Mouse (Mus musculus): ENCODE data around the gene Trim2. TPM values are rescaled to one million over a fixed set of nuclear protein-coding genes. Genes with fewer than 3 reads are reported as not detected.

The Trim2 gene
- total RNA-seq, 2 experiments from 2014 or later, result 267 to 271 TPM

GRCm38 (mm10) chr3:84258518-84259031, 48.1 kb downstream of the Trim2 start:
- no peak for DNase-seq (ENCODE audit: low spot score in 2 of 2)

GRCm38 (mm10) chr3:84257989-84258517, 48.6 kb downstream of the Trim2 start:
- no peak for DNase-seq (ENCODE audit: low spot score in 2 of 2)

DNA sequence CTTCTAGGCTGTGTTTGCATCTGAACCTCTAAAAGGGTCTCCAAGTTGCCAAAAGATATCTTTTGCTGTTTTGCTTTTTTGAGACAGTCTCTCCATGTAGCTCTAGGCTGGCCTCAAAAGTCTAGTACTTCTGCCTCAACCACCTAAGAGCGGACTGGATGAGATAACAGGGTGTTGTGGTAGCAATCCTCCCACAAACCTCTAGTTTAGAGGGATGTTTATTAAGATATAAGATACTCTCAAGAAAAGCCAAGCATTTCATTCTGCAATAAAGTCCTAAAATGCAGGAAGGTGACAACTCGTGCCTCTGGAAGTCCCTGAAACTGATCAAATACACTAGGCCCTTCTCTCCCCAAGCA, 52.2 kb downstream of the Trim2 start:
- DNase-seq (ENCODE audit: low spot score in 2 of 2), result no peak

- no peak for DNase-seq (ENCODE audit: low spot score in 2 of 2)
Measured at GRCm38 (mm10) chr3:84253655-84254519, 52.8 kb downstream of the Trim2 start.

DNA sequence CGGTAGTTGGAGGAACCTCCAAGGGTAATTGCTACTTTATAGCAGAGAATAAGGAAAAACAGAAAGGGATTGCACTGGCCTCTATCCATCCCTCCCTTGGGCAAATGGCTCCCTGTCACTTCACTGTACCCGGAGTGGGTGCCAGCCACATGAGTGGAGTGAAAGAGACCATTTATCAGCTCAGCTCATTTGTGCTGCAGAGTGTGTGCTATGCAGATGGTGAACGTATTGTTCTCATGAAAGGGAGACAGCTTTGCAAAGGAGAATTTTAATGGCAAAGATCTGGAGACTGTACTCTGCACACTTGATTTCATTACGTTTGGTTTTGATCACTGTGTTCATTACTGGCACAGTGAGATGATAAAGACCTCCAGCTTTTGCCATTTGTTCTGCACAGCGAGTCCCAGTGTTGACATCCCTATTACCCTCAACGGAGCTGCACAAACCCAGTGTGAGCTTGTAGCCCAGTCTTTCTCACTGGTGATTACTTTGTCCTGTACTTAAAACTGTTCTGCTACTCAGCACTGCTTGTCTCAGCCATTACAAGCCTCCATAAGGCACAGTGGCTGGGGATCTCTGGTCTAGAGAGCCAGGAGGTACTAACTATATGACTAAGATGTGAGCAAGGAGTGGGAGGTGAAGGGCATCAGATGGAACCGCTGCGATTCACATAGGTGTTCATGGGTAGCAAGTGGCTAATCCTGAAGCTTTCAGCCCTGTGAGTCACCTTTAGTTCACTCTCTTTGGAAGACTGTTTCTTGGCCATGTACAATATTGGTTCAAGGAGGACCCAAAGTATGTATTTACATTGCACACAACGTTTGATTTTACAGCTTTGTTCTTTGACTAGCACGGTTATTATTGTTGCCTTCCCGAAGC, 53.7 kb downstream of the Trim2 start:
- peak; percentile 62 to 72 for DNase-seq (ENCODE audit: low spot score in 2 of 2)

DNA sequence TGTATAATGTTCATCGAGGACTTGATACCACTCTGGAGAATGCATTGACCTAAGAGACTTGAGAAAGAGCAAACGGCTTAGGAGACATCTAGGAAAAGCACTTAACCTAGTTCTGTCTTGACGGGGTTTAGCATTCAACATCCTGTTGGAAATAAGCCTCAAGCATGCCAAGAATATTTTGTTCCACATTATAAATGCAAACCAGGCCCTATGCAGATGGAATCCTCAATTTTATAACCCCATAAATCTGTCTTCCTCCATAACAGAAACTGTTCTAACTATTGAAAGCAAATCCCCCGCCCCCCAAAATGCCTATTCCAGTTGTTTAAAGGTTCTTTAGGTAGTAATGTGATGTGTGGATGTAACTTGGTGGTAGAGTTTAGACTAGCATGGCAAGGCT, 55.0 kb downstream of the Trim2 start:
- DNase-seq (ENCODE audit: low spot score in 2 of 2), result no peak

- DNase-seq (ENCODE audit: low spot score in 2 of 2), result no peak
Measured at GRCm38 (mm10) chr3:84250275-84250674, 56.4 kb downstream of the Trim2 start.

DNA sequence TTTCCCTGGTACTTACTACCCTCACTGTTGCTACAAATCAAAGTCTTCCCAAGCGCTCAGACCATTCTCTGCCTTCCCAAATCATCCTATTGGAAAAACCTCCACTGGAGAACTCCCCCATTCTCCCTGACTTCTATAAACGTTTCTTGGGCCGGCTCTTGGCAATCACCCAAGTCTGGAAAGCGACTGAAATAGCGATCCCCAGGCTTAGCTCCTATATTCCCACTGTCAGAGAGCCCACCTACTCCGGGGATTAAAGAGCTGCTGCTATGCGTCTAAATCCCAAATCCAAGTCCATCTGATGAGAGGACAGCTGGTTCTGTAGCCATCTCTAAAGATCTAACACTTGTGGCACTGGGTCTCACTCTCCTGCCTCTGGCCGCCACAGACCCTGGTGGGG, 58.9 kb downstream of the Trim2 start:
- no peak for DNase-seq (ENCODE audit: low spot score in 2 of 2)

DNA sequence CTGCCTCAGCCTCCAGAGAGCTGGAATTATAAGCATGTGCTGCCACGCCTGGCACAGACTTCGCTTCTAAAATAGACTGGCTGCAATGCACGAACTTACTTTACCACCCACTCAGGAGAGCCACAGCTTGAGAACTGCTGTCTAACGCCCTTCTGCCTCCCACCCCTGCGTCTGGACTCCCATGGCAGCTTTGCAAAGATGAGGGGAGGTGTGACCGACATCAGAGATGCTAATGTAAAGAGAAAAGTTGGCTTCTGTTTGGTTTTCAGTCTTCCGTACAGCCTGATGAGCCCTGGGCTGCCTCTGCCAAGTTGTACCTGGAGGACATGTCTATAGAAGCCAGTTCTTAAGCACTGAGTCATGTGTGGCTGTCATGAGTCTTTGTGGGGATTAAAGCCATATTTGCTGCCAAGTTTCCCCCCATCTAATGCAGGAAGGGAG, 60.2 kb downstream of the Trim2 start:
- DNase-seq (ENCODE audit: low spot score in 2 of 2), result peak in 1 of 2 experiments; percentile 41

- no peak for DNase-seq (ENCODE audit: low spot score in 2 of 2)
Measured at GRCm38 (mm10) chr3:84243116-84243515, 63.6 kb downstream of the Trim2 start.

DNA sequence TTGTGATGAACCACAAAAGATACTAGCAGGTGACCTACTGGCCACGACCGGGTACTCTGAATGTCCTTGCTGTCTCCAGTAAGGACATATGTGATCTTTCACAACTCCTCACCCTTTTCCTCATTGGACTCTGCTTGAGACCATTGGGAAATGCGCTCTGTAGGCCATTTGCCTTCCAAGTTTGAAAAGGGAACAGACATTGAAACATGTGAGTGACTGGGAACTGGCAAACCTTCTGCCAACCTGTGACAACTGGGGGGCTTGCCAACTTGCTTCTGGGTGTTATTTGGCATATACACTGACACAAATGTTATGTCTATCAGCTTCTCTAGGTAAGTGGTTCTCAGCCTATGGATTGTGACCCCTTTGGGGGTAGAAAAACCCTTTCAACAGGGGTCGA, 64.2 kb downstream of the Trim2 start:
- peak; percentile 68 to 75 for DNase-seq (ENCODE audit: low spot score in 2 of 2)

DNA sequence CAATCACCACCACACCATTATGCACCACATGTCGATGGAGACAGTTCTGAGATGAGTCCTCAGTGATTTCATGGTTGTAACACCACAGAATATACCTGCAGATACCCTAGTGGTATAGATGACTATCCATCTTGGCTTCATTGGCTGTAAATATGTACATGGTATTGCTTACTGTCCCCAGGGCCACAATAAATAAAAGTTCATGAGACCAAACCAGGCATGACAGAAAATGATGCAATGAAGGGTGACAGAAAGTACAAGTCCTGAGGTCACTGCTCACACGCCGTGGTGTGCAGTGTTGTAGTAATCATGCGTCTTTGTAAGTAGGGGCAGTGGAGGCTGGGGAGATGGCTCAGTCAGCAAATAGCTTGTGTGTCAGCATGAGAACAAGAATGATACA, 65.6 kb downstream of the Trim2 start:
- no peak for DNase-seq (ENCODE audit: low spot score in 2 of 2)

- DNase-seq (ENCODE audit: low spot score in 2 of 2), result no peak
Measured at GRCm38 (mm10) chr3:84235420-84236304, 71.0 kb downstream of the Trim2 start.

DNA sequence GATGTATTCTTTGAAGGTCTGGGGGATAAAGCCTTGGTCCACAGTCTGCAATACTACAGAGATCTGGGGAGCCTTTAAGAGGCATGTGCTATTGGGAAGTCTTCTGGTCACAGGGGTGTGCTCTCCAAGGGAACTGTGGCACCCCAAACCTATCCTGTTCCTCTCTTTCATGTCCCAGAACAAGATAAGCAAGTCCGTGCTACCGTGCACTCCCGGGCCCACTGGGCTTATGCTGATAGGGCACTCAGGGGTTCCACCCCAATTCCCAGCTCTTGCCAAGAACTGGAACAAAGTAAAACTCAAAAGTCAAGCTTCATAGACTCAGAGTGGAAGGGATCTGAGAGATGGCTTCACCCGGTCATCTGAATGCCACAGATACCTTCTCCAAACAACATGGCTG, 72.1 kb downstream of the Trim2 start:
- DNase-seq (ENCODE audit: low spot score in 2 of 2), result no peak

GRCm38 (mm10) chr3:84233663-84234415, 72.8 kb downstream of the Trim2 start:
- DNase-seq (ENCODE audit: low spot score in 2 of 2), result no peak

- no peak for DNase-seq (ENCODE audit: low spot score in 2 of 2)
Measured at GRCm38 (mm10) chr3:84232312-84232711, 74.4 kb downstream of the Trim2 start.

DNA sequence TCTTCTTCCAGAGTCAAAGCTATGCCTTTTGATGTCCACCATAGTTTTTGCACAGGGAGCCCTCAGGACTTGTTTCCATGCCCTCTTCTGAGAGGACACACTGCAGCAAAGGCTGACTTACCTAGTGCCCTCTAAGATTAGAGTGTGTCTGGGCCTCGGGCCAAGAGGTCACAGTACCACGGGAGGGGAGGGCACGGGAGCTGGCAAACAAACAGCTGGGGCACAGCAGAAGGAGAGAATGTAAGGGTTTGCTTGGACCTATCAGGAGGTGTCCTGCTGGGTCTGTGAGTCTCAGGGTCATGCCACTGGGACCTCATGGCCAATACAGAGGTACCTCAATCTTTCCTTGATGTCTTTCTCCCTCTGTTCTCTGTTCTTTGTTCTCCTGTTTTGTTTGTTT, 75.7 kb downstream of the Trim2 start:
- DNase-seq (ENCODE audit: low spot score in 2 of 2), result peak in 1 of 2 experiments; percentile 56

DNA sequence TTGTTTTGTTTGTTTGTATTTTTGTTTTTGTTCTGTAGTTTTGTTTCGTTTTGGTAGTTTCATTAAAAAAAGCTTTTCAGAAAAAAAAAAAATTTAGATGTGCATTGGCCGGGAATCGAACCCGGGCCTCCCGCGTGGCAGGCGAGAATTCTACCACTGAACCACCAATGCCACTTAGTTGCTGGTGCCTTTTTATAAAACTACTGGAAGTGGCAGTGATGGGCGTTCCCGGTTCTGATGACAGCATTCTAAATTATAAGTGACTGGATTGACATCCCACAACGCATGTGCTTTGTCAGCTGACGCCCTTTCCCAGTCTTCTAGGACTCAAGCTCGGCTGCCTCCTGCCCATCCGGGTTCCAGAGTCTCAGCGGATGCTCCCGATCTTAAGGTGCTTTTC, 77.8 kb downstream of the Trim2 start:
- peak; percentile 65 to 68 for DNase-seq (ENCODE audit: low spot score in 2 of 2)

- DNase-seq (ENCODE audit: low spot score in 2 of 2), result peak in 1 of 2 experiments; percentile 54
Measured at GRCm38 (mm10) chr3:84228203-84228870, 78.3 kb downstream of the Trim2 start.

Data from layer of hippocampus, postnatal 10 days (tissue).